Mouse (Mus musculus): ENCODE data around the gene Ccdc40. TPM values are rescaled to one million over a fixed set of nuclear protein-coding genes. Genes with fewer than 3 reads are reported as not detected.

The Ccdc40 gene
- 0.61 and 0.68 TPM in 2 replicates for polyA plus RNA-seq (2015; fragmentation: Nextera tagmentation; extraction: Ambion mirVana)

DNA sequence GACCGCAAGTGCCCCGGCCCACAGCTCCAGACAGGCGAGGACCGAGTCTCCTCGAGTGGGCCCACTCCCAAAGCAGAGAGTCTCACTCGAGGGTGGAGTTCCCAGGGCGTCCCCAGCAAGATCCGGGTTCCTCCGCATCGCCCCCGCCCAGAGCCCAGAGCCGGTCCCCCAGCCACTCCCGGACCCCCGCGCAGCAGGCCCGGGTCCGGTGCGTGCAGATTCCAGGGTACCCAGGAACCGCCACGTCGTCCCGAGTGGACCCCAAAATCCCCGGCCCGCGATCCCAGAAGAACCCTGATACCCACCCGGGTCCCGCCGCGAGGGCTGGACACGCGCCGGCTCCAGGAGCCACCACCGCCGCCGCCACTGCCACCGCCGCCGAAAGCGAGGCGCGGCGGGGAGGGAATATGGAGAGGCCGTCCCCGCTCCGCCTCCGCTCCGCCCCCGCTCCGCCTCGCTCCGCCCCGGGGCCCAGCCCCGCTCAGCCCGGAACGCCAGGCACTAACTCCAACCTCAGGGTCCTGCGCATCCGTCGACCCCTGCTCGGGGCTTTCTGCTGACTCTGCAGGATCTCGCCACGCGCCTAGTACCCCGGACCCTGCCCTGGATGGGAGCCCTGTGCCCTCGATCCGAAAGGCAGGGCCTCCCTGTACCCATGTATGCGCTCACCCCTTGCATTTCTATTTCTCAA is at the start of gene Ccdc40, which contains the start of gene Tbc1d16:
TSS of gene Ccdc40 (plus strand) at position 482 of the 691 bp plus-strand sequence.
TSS of gene Tbc1d16 (minus strand) at position 409 of the 691 bp plus-strand sequence.
- Histone ChIP-seq H3K9me3 (replicated peaks; ENCODE audit: control insufficient read depth, low read length) (no peaks in the 10 kb centered on the region), H3K9ac (ENCODE audit: low read depth, low read length) (peak within 1 kb of the TSS; percentile 61), H3K4me1 (ENCODE audit: control insufficient read depth, low read depth, low read length) (peaks cover 9% of the 10 kb centered on the region), H3K36me3 (ENCODE audit: control insufficient read depth, insufficient read depth) (no peaks in the 10 kb centered on the region), H3K4me3 (ENCODE audit: low read depth, low read length) (peak within 1 kb of the TSS; percentile 66), H3K4me2 (ENCODE audit: low read depth, low read length) (peak within 1 kb of the TSS; percentile 77), H3K27me3 (ENCODE audit: control insufficient read depth, insufficient read depth, low read depth, low read length) (peaks cover 24% of the 10 kb centered on the region), H3K27ac (ENCODE audit: low read length) (no peak within 1 kb of the TSS)
- under 1% methylated on average over 62 of the region's 66 CpGs for WGBS (ENCODE audit: insufficient replicate concordance)
- ATAC-seq (ENCODE audit: low read depth): peak; percentile 86

DNA sequence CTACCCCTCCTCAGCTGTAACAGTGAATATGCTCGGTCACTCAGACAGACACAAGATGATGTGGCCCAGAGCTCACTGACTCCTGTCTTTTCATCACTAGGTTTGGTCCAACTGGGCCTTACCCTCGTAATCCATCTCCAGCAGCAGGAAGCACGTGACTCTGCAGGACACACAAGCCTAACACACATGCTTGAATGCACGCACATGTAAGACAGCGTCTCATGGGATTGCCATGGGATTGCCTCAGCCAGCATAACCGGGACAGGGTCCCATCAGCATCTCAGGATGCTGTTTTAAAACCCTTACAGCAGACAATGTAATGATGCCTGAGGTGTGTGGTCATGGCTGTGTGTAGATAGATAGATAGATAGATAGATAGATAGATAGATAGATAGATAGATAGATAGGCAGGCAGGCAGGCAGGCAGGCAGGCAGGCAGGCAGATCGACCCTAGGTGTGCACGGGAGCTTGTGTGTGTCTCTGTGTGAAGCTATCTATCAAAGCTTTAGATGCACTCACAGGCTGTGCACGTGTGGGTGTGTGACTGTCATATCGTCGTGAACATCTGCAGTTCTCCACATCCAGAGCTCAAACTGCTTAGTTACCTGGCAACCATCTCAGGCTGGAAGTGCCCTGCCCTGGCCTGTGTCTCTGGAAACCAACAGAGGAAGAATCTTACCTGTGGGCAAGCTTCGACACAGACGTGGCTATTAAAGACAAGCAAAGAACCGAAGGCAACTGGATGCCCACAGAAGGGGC is 47.4 kb upstream of the Ccdc40 start:
- WGBS (ENCODE audit: insufficient replicate concordance): 71% methylated on average over 14 of the region's 14 CpGs
- Histone ChIP-seq H3K27ac (ENCODE audit: low read length) (no peak overlapping the region), H3K4me2 (ENCODE audit: low read depth, low read length) (no peak overlapping the region), H3K4me1 (ENCODE audit: control insufficient read depth, low read depth, low read length) (no peaks in the 10 kb centered on the region; the same call in 1 of the 2 replicates), H3K9ac (ENCODE audit: low read depth, low read length) (no peak overlapping the region), H3K4me3 (ENCODE audit: low read depth, low read length) (no peak overlapping the region), H3K27me3 (ENCODE audit: control insufficient read depth, insufficient read depth, low read depth, low read length) (no peaks in the 10 kb centered on the region), H3K9me3 (replicated peaks; ENCODE audit: control insufficient read depth, low read length) (no peaks in the 10 kb centered on the region), H3K36me3 (ENCODE audit: control insufficient read depth, insufficient read depth) (no peaks in the 10 kb centered on the region)
- no peak for ATAC-seq (ENCODE audit: low read depth)

DNA sequence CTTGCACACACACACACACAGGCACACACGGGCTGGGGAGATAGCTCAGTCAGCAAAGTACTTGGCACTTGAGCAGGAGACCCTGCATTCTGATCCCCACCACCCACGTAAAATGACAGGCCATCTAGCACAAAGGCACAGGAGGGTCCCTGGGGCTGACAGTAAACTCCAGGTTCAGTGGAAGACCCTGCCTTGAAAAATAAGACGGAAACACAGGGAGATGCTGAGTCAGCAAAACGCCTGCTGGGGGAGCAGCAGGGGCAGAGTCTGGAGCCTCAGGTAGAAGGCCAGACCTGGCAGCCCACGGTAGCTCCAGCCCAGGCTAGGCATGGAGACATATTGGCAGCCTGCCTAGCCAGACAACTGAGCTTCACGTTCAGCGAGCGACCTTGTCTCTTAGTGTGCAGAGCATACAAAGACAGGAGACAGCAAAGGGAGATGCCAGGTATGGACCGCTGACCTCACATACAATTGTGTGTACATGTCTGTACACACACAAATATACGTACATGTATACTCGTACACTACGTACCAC is 46.4 kb upstream of the Ccdc40 start:
- Histone ChIP-seq H3K36me3 (ENCODE audit: control insufficient read depth, insufficient read depth) (no peaks in the 10 kb centered on the region), H3K4me3 (ENCODE audit: low read depth, low read length) (no peak overlapping the region), H3K27ac (ENCODE audit: low read length) (no peak overlapping the region), H3K4me2 (ENCODE audit: low read depth, low read length) (no peak overlapping the region), H3K4me1 (ENCODE audit: control insufficient read depth, low read depth, low read length) (no peaks in the 10 kb centered on the region; the same call in 1 of the 2 replicates), H3K9me3 (replicated peaks; ENCODE audit: control insufficient read depth, low read length) (no peaks in the 10 kb centered on the region), H3K9ac (ENCODE audit: low read depth, low read length) (no peak overlapping the region), H3K27me3 (ENCODE audit: control insufficient read depth, insufficient read depth, low read depth, low read length) (no peaks in the 10 kb centered on the region)
- 70% methylated on average over 12 of the region's 12 CpGs for WGBS (ENCODE audit: insufficient replicate concordance)
- no peak for ATAC-seq (ENCODE audit: low read depth)

DNA sequence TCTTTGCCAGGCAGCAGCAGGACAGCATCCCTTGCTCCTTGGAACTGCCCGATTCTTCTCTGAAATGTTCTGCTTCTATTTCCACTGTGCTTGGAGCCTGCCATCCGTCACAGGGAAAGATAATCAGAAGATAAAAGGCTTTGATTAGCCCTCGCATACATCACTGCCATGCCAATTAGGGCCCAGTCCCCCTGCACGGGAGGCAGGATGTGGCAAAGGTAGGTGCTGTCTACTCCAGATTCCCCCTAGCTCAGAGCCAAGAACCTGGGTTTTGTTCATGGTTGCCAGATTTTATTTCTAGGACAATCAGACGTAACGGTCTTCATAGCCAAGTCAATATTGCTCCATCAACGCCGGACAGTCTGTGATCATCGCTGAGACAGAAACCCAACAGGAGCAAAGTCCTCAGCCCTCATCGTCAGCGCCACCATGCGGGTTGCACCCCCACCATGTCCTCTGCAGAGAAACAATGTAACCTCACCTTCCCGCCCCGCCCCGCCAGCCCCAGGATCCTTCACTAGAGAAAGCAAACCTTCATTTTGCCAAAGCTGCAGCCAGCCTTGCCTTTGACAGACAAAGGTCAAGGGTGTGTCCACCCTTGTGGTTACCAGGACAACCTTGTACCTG is 44.6 kb upstream of the Ccdc40 start:
- H3K4me1 ChIP-seq (ENCODE audit: control insufficient read depth, low read depth, low read length): peaks cover 8% of the 10 kb centered on the region
- ATAC-seq (ENCODE audit: low read depth): peak; percentile 46
- H3K27ac ChIP-seq (ENCODE audit: low read length): no peak overlapping the region
- 61% methylated on average over 15 of the region's 15 CpGs for WGBS (ENCODE audit: insufficient replicate concordance)
- H3K4me3 ChIP-seq (ENCODE audit: low read depth, low read length): no peak overlapping the region
- H3K4me2 ChIP-seq (ENCODE audit: low read depth, low read length): no peak overlapping the region
- no peaks in the 10 kb centered on the region for H3K36me3 ChIP-seq (ENCODE audit: control insufficient read depth, insufficient read depth)
- no peaks in the 10 kb centered on the region for H3K9me3 ChIP-seq (replicated peaks; ENCODE audit: control insufficient read depth, low read length)
- H3K9ac ChIP-seq (ENCODE audit: low read depth, low read length): no peak overlapping the region
- H3K27me3 ChIP-seq (ENCODE audit: control insufficient read depth, insufficient read depth, low read depth, low read length): no peaks in the 10 kb centered on the region

DNA sequence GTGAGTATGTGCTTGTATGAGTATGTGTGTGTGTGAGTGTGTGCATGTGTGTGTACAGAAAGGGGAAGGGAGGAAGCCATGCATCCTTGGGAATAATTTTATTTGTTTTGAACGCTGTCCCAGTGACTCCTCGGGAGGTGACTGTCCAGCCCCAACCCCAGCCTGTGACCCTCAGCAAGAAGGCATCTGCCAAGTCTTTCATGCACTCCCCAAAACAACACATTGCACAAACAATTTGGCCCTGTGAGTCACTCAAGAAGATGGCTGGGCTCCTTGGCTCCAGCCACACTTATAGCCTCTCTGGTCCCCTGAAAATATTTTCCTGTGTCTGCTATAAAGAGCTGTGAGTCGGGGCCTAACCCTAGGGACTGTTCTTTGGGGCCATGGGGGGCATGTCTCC is 42.0 kb upstream of the Ccdc40 start:
- no peak overlapping the region for H3K27ac ChIP-seq (ENCODE audit: low read length)

DNA sequence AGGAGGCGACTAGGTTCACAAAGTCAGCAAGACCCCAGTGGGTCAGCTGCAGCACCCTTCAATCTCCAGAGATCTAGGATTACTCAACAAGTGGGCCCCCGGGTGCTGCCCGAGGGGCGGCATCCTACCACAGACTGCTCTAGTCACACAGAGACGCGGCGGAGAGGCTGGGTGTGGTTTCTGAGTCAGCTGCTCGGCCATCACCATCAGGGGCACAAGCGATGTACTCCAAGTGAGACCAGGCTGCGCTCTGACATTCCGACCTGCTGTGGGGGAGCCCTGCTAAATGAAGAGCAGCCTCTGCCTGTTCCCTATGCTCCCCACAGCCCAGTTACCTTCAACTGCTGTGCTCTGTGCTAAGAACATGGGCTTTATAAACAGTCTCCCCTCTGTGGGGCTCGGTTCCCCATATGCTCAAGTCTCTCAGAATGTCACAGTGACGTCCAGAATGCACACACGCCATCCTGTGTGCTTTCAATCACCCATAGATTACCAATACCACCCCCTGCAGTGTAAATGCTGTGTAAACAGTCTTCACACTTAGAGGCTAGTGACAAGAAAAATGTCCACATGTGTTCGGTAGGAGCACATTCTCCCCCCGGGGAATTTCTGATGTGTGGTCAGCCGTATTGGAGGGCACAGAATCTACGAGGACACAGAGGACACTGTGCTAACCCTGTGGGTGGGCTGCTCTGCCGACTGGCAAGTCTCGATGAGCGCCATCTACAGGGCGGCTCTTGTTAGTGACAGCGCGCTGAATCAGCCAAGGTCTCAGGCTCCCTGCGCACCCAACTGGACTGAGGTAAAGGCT is 41.2 kb upstream of the Ccdc40 start:
- Histone ChIP-seq H3K4me3 (ENCODE audit: low read depth, low read length) (no peak overlapping the region), H3K4me1 (ENCODE audit: control insufficient read depth, low read depth, low read length) (peaks cover 8% of the 10 kb centered on the region), H3K9me3 (replicated peaks; ENCODE audit: control insufficient read depth, low read length) (no peaks in the 10 kb centered on the region), H3K27ac (ENCODE audit: low read length) (no peak overlapping the region), H3K9ac (ENCODE audit: low read depth, low read length) (no peak overlapping the region), H3K27me3 (ENCODE audit: control insufficient read depth, insufficient read depth, low read depth, low read length) (no peaks in the 10 kb centered on the region), H3K4me2 (ENCODE audit: low read depth, low read length) (no peak overlapping the region), H3K36me3 (ENCODE audit: control insufficient read depth, insufficient read depth) (no peaks in the 10 kb centered on the region)
- no peak for ATAC-seq (ENCODE audit: low read depth)
- 41% methylated on average over 25 of the region's 25 CpGs for WGBS (ENCODE audit: insufficient replicate concordance)

More for the DNA sequence above, 42.0 kb upstream of the Ccdc40 start:
- Histone ChIP-seq H3K27me3 (ENCODE audit: control insufficient read depth, insufficient read depth, low read depth, low read length) (no peaks in the 10 kb centered on the region), H3K9me3 (replicated peaks; ENCODE audit: control insufficient read depth, low read length) (no peaks in the 10 kb centered on the region), H3K36me3 (ENCODE audit: control insufficient read depth, insufficient read depth) (no peaks in the 10 kb centered on the region), H3K9ac (ENCODE audit: low read depth, low read length) (no peak overlapping the region), H3K4me1 (ENCODE audit: control insufficient read depth, low read depth, low read length) (peaks cover 8% of the 10 kb centered on the region), H3K4me3 (ENCODE audit: low read depth, low read length) (no peak overlapping the region), H3K4me2 (ENCODE audit: low read depth, low read length) (no peak overlapping the region)
- no peak for ATAC-seq (ENCODE audit: low read depth)
- WGBS (ENCODE audit: insufficient replicate concordance): 50% methylated on average over 3 of the region's 3 CpGs

DNA sequence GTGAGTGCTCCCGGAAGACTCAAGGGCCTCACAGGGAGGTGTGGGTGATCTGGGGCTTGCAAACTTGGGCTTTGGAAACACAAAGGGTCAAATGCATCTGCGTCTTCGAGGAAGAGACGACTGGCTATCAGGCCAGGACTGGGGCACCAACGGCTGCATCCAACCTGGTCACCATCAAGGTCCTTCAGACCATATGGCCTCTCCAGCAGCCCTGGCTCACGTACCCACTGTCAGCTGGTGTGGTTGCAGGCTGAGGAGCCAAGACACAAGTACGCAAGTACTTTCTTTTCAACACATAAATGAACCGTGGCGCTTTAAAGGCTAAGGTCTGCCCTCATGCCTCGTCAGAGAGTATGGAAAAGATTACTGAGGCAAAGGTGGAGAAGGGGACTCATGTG is 40.6 kb upstream of the Ccdc40 start:
- Histone ChIP-seq H3K9ac (ENCODE audit: low read depth, low read length) (no peak overlapping the region), H3K9me3 (replicated peaks; ENCODE audit: control insufficient read depth, low read length) (no peaks in the 10 kb centered on the region), H3K4me1 (ENCODE audit: control insufficient read depth, low read depth, low read length) (peaks cover 8% of the 10 kb centered on the region), H3K27ac (ENCODE audit: low read length) (no peak overlapping the region), H3K4me3 (ENCODE audit: low read depth, low read length) (no peak overlapping the region), H3K27me3 (ENCODE audit: control insufficient read depth, insufficient read depth, low read depth, low read length) (no peaks in the 10 kb centered on the region), H3K4me2 (ENCODE audit: low read depth, low read length) (no peak overlapping the region), H3K36me3 (ENCODE audit: control insufficient read depth, insufficient read depth) (no peaks in the 10 kb centered on the region)
- ATAC-seq (ENCODE audit: low read depth): no peak
- WGBS (ENCODE audit: insufficient replicate concordance): 54% methylated on average over 10 of the region's 10 CpGs

DNA sequence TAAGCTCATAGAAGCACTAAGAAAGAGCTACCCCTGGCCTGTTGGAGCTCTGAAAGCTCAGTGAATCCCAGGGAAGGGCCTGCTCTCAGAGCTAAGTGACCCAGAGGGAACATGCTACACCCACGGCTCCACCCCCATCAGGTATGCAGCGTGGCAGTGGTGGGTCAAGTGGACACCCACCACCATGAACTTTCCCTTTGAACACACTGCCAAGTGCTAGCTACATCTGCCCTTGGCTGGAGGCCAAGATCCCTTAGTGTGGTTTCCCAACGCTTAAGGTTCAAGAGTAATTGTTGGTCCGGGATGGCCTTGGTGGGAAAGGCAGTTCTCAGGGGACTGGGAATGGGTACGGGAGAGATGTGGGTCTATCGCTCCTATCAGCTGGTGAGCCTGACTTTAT is 40.0 kb upstream of the Ccdc40 start:
- no peaks in the 10 kb centered on the region for H3K27me3 ChIP-seq (ENCODE audit: control insufficient read depth, insufficient read depth, low read depth, low read length)
- no peaks in the 10 kb centered on the region for H3K9me3 ChIP-seq (replicated peaks; ENCODE audit: control insufficient read depth, low read length)
- no peak overlapping the region for H3K9ac ChIP-seq (ENCODE audit: low read depth, low read length)
- peak; percentile 56 for ATAC-seq (ENCODE audit: low read depth)
- no peaks in the 10 kb centered on the region for H3K36me3 ChIP-seq (ENCODE audit: control insufficient read depth, insufficient read depth)
- H3K4me3 ChIP-seq (ENCODE audit: low read depth, low read length): no peak overlapping the region
- no peak overlapping the region for H3K4me2 ChIP-seq (ENCODE audit: low read depth, low read length)
- WGBS (ENCODE audit: insufficient replicate concordance): 61% methylated on average over 6 of the region's 6 CpGs
- no peak overlapping the region for H3K27ac ChIP-seq (ENCODE audit: low read length)
- H3K4me1 ChIP-seq (ENCODE audit: control insufficient read depth, low read depth, low read length): peaks cover 8% of the 10 kb centered on the region
